Mouse (Mus musculus): ENCODE results near the gene Ccdc134.

GRCm38 (mm10) chr15:82159471-82159870 is 31.7 kb downstream of the Ccdc134 start:
- no peak for TF ChIP-seq E2F4 (IDR thresholded peaks at IDR 0.05; ENCODE audit: insufficient read depth)
- TF ChIP-seq MAX (IDR thresholded peaks at IDR 0.05; ENCODE audit: low read depth), result no peak
- no peak for TF ChIP-seq TCF3 (IDR thresholded peaks at IDR 0.05; ENCODE audit: insufficient read length, low read depth)
- TF ChIP-seq POLR2A (IDR thresholded peaks at IDR 0.05; ENCODE audit: insufficient read length, low read depth), result no peak
- peak; percentile 8 for TF ChIP-seq SRF (IDR thresholded peaks at IDR 0.05; ENCODE audit: control insufficient read depth, insufficient read length, low read depth)
- no peak for TF ChIP-seq TCF12 (IDR thresholded peaks at IDR 0.05; ENCODE audit: insufficient read depth, poor library complexity, severe bottlenecking)
- TF ChIP-seq REST (IDR thresholded peaks at IDR 0.05; ENCODE audit: insufficient read depth, insufficient read length), result no peak

All from myocyte (in vitro differentiated cells).